Mouse (Mus musculus) 3134 (cell line): ENCODE data around the gene Rasal3.

Experiments
- DNase-seq: peaks from one replicate; pipeline ENCODE4 v3.0.0-alpha.2; 2011; ENCODE audit warnings: low spot score; ENCODE audit not compliant: insufficient read length; ENCODE audit errors: extremely low read depth

Gene Rasal3

DNA sequence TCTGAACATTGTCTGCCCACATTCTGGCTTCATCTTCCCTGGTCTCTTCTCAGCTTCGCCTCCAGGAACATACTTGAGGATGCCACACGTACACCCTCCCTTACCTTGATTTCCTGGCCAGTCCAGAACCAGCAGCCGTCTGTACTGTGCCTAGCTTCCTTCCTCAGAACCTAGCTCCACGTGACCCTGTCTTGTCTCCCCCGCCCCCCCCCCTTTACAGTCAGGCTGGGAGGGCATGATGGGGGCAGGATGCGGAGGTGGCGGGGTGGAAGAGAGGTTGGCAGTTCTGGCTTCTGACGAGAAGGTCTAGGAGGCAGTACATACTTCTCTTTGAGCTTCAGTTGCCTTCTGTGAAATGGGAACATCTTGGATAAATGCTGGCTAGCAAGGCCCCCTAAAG lies at the start of gene Rasal3:
Gene Rasal3 (minus strand): TSS at position 167 of the 400 bp plus-strand sequence.
- DNase-seq: no peak

DNA sequence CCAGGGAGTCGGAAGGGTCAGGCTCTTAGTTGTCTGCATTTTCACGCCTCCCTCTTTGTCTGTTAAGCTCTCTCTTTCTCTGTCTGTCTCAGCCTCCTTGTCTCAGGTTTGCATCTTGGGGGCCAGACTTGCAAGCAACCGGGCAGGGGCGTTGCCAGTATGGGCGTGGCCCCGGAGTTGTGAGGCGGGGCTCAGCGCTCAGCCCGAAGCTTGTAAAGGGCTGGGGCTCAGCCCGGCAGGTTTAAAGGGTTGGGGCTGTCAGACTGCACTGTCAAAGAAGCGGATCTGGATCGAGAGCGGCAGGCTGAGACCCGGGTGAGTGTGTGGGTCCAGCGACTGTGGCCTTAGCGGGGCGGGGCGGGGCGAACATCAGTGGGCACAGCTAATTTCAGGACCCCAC lies 49.1 kb upstream of the Rasal3 start, which contains the start of gene Cyp4f39:
Gene Cyp4f39 (plus strand): TSS at position 242 of the 400 bp plus-strand sequence.
- DNase-seq: no peak

DNA sequence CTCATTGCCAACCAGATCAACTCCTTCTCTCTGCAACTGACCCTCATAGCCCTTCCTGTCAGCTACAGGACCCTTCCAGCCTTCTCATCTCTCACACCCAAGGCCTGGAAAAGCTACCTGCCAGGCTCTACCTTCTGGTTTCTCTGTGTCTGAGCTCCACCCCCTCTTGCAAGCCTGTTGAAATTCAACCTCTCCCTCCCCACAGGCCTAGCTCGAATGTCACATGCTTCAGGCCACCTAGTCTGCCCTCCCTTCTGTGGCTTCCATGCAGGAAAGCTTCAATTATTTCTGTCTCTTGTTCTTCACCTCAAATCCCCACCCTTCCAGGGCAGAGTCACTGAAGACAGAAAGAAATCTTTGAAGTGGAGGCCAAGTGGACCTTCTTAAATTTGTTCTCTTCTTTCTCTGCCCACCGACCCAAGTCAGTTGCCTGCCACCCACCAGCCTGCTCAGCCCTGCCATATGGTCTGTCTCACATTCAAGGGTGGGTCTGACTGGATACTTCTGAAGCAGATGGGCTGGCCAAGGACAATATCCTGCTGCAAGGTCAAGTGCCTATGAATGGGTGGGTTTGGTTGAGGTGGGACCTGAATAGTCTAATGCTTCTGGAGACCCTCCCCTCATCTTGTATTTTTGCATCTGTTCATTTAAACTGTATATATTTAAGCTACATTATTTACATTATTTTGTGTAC lies 47.6 kb upstream of the Rasal3 start:
- DNase-seq: no peak

DNA sequence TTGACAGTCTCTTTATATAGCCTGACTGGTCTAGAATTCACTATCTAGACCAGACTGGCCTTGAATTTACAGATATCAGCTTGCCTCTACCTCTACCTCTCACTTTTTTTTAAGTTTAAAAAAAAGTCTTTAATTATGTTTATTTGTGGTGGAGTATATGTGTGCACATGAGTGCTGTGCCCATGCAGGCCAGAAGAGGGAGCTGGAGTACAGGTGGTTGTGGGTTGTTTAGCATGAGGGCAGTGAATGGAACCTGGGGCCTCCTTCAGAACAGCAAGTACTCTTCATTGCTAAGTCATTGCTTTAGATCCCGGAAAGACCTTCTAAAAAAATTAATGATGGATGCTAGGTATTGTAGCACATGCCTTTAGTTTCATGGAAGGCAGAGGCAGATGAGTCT lies 45.7 kb upstream of the Rasal3 start:
- DNase-seq: no peak

DNA sequence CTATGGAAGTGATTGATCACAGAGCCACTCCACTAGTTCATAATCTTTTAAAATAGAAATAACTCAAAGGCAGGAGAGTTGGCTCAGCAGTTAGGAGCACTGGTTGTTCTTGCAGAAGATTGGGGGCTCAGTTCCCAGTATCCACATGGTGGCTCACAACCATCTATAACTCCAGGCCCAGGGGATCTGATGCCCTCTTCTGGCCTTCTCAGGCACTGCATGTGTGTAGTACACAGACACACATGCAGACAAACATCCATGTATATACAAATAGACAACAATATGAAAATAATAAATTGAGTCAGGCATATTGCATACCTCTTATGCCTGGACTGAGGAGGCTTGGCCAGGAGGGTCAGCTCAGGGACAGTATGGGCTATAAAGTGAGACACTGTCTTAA lies 43.8 kb upstream of the Rasal3 start:
- DNase-seq: no peak

DNA sequence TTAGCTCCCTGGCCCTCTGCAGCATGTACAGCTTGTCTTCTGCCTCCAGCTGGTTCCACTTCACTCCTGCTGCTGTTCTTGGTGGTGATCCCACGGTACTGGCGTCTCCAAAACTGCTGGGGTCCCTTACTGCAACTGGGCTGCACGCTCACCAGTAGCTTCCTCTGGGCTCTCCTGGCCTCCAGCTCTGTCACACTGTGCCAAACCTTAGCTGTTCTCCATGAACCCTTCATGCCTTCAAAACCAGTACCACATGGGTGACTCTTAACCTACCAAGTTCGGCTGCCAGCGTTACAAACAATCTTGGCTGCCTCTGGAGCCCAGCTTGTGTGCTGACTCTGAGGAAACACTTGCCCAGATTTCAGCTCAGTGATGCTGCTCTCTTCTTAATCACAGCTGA lies 41.6 kb upstream of the Rasal3 start:
- no peak for DNase-seq

DNA sequence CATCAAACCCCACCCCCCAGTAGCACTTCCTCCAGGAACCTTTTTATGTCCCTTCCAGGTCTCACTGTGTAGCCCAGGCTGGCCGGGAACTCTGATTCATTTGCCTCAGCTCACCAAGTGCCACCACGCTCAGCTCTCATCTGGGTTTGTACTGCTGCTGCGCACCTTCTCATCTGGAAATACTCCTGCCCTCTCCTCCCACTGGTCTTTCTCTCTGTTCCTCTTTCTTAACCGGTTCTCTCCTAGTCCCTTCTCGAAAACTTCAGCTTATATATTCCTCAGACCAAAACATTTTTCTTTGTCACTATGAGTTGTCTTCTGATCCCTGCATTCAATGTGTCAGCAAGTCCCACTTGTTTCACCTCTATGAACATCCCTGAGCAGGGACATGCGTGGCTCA lies 39.9 kb upstream of the Rasal3 start:
- no peak for DNase-seq

DNA sequence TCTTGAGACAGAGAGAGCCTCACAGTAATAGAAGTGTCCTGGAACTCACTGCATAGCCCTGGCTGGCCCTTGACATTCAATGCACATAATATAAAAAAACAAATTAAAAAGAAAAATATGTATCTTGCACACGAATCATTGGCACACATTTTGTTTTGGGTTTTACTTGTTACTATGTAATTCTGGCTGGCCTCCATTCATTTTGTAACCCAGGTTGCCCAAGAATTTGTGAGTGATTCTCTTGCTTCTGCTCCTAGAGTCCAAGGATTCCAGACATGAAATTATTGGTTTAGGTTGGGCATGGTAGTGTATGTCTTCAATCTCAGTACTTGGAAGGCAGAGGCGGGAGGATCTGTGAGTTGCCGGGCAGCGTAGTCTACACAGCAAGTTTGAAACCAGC lies 33.7 kb upstream of the Rasal3 start:
- DNase-seq: no peak

DNA sequence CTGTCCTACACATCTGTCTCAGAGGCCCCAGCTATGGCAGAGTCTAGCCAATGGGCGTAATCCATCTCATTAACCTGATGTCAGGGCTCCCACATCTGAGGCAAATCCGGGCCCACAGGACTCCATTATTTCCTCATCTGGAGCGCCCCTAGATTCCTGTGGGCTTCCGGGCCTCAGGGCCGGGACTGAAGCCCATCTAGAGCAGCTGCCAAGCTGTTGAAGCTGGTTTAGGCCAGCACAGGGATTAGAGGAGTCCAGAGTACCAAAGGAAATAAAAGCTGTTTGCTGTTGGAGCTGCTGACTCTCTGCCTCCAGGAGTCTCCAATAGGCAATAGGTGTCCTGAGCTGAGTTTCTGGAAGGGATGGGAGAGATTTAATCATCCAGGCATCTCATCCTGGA lies 31.8 kb upstream of the Rasal3 start:
- DNase-seq: no peak

DNA sequence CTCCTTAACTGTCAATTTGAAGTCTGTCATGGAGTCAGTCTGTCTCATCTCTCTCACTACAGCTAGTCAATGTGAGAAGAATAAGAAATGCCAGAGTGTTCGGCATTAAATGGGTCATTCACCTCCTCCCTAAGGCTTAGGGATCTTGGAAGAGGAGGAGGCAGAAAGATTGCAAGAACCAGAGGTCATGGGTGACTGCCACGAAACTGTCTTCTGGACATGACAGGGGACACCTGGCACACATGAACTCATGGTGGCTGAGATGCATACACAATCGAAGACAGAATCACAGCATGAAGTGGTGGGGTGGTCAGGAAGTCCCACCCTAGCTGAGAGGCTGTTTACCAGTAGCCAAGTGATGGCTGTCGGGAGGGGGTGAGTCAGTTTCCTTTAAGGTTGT lies 30.9 kb upstream of the Rasal3 start:
- no peak for DNase-seq

DNA sequence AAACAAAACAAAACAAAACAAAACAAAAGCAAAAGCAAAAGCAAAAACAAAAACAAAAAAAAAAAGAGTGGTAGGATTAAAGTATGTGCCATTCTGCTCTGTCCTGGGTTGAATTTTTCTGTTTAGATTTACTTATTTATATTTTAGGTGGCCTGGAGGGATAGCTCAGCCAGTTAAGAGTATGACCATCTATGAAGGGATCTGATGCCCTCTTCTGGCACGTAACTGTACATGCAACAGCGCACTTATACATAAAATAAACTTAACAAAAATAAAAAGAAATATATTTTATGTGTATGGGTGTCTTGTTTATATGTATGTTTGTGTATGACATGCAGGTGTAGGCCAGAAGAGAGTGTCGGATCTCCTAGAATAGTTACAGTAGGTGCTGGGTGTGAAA lies 28.6 kb upstream of the Rasal3 start:
- DNase-seq: no peak

DNA sequence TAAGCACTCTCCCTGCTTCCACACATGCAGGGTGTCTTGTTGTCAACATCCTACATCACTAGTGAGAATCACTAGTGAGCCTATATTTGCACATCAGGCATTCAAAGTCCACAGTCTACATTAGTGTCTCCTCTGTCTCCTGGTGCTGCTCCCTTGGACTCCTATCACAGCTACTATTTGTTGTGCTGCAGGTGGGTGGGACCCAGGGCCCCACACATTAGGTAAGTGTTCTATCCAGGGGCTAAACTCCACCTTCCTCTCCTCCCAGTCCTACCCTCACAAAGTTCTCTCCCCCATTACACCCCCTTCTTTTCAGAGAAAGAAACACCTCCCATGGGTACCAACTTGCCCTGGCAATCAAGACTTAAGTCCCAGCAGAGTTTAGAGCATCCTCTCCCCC lies 23.2 kb upstream of the Rasal3 start:
- DNase-seq: no peak

DNA sequence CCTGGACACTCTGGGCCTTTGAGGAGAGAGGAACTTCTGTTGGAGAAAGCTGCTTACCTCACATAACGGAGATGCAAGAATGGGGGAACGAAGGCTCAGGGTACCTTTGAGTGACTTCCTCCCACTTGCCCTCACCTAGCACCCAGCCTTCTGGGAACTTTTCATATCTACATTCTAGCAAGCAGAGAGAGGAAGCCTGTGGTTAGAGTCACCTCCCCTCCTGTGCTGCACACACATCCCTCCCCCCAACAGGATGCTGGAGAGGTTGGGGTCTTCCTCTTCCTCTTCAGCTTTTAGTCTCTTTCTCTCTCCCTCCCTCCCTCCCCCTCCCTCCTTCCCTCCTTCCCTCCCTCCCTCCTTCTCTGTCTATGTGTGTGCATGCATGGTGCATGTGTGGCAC lies 20.7 kb upstream of the Rasal3 start, which contains the start of gene Pglyrp2:
Gene Pglyrp2 (minus strand): TSS at position 134 of the 400 bp plus-strand sequence.
- DNase-seq: no peak

DNA sequence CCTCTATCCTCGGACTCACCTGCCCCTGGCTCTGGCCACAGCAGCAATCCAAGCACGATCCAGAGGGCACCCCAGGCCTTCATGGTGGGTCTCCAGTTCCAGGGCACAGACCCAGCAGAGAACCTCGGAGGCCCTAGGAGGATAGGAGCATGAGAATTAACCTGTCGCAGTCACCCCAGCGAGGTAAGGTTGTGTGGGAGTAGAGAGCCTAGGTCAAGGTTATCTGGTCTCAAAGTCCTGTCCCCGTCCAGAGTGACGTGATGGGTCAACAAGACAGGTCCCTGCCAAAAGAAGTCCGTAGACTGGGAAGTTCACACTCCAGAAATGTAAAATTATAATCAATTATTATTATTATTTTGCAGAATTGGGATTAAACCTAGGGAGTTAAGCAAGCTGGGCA lies 17.4 kb upstream of the Rasal3 start:
- DNase-seq: no peak

DNA sequence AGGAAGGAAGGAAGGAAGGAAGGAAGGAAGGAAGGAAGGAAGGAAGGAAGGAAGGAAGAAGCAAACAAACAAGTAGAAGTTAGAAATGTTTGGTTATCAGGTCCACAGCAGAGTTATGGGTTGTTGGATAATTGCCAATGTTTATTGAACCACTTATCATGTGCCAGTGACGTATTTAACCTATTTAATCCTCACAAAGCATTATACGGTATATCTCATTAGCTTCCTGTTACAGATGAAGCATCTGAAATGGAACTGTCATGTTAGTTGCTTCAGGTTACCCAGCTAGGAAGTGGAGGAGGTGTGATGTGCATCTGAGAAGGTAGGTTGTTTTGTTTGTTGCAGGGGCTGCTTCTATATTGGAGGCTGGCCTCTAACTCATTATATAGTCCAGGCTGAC lies 16.6 kb upstream of the Rasal3 start:
- DNase-seq: no peak

DNA sequence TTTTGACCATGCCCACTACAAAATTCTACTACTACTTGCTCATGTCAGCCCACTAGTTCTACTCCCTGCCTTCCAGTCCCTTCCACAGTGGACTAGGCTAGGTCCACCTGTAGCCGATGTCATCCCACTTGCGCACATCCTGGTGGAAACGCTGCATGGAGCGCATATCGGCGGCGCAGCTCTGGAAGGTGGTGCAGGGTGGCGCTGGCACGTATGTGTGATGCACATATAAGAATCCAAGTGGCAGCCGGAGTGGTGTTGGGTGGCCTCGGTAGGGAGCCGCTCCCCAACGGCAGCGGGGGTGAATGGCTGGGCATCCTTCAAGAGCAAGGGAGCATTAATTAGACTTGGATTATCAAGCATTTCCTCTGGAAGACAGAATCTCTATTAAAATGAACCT lies 13.4 kb upstream of the Rasal3 start:
- no peak for DNase-seq

DNA sequence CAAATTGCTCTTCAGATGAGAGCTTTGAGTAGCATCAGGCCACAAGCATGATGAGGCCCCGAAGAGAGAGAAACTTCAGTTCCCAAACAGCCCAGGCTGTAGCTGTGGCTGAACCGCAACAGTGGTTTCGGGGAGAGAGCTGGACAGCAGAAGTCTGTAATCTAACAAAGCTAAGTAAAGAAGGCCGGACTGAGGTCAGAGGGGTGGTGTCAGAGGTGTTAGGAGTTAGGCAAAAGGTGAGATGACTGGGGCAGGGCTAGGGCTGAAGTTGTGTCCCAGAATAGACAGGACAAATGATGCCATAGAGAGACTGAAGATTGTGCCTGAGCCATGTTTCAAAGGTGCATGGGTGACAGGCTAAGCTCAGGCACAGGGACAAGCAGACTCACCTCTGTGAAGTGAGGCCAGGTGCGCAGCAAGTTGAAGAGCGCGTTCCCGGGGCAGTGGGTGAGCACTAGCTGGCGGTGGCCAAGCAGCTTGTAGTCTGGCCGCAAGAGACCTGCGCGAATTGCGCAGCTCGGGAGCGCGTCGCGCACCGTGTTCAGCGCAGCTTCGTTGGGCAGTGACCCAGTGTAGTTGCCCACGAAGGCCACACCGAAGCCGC lies 12.1 kb upstream of the Rasal3 start:
- DNase-seq: no peak

DNA sequence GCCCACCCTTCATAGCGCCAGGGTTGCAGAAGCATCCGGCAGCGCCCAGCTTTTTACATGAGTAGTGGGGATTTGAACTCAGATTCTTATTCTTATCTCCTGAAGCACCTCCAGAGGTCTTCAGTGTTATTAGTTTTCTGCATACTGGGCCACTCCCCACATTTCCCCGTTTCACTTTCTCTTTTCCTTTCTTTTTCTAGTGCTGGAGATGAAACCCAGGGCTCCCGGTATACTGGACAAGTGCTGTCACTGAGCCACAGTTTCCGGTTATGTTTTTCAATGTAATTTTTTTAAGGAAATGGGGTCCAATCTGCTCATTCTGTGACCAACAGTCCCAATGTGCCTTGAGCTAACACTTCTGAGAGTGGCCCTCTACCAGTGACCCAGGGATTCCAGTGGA lies 8.5 kb upstream of the Rasal3 start:
- no peak for DNase-seq

DNA sequence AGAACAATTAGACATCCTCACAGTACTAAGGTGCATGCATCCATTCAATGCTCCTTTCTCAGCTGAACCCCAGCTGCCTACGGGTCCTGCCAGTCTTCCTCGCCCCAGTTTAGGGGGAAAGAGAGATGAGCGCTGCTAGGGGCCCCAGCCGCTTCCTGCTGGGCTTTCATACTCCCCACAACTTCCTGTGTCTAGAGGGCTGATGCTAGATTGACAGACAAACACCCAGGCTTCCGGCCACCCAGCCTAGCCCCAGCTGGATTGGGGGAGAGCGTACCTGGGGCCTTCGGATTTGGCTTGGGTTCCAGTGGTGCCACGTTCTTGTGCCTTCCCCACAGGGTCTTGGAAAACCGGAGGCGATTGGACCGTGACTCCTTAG lies 615 bp downstream of the Rasal3 start:
- DNase-seq: no peak

DNA sequence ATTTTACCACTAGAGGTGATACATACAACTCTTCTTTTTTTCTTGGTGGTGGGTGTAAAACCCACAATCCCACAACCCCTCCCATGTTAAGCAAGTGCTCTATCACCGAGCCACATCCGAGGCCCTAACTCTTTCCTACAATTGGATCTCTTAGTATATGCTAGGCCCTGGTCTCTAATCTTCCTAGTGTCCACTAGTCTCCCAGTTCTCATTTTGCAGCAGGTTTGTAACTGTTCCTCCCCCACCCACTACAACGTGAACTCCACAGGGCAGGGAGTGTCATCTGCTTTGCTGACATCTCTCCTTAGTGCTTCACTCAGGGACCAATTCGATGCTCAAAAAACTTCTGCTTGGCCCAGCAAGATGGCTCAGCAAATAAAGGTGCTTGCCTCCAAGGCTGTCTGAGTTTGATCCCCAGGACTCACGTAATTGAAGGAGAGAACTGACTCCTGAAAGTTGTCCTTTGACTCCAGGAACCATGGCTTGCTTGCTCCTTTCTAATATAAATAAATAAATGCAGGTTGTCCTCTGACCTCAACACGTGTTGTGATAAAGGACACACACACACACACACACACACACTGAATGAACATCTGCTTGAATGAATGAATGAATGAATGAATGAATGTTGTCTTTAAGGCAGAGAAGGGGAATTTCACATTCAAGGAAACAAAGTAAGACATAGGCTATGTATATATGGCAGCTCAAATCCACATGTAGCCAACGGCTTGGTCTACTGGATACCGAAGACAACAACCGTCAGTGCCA lies 1.2 kb downstream of the Rasal3 start:
- no peak for DNase-seq

DNA sequence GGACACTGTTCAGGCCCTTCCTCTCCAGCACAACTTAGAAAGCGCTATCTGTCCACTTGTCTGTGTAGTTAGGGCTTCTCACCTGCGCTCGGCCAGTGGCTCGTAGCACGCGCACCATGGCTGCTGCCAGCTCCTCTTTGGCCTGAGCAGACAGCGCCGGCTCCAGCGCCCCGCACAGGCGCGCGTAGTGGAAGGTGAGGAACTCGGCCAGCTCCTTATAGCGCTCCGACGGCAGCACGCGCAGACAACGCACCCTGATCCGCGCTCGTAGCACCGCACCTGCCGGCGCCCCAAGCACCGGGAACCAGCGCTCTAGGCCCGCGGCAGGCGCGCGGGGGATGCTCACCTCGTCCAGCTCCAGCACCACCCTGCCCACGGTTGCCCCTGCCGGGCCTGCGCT lies 7.1 kb downstream of the Rasal3 start:
- DNase-seq: no peak

DNA sequence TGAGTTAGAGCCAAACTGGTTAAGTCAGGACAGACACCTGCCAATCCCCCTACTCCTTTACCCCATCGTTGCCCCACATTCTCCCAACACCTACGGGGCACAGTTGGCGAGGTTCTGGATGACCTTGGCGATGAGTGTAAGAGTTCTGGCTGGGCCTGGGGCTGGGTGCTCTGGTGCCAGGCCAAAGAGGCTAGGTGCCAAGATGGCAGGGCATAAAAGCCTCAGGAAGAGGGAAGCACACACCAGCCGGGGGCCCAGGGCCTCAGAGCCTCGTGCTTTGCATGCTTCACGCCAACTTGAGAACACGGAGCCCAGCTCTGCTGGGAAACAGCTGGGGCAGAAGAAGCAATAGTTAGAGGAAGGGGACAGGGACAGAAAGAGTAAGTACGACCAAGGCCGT lies 9.4 kb downstream of the Rasal3 start:
- DNase-seq: no peak
